Mouse (Mus musculus): Measurements from ENCODE around the gene Tle3. TPM values are rescaled to one million over a fixed set of nuclear protein-coding genes. Genes with fewer than 3 reads are reported as not detected.
A peak's percentile ranks its signal among the peaks of the same experiment; 100 is the strongest.

The Tle3 gene
- polyA plus RNA-seq (2014; fragmentation: Nextera tagmentation; extraction: Ambion mirVana), result 33.7 and 36.7 TPM in 2 replicates

DNA sequence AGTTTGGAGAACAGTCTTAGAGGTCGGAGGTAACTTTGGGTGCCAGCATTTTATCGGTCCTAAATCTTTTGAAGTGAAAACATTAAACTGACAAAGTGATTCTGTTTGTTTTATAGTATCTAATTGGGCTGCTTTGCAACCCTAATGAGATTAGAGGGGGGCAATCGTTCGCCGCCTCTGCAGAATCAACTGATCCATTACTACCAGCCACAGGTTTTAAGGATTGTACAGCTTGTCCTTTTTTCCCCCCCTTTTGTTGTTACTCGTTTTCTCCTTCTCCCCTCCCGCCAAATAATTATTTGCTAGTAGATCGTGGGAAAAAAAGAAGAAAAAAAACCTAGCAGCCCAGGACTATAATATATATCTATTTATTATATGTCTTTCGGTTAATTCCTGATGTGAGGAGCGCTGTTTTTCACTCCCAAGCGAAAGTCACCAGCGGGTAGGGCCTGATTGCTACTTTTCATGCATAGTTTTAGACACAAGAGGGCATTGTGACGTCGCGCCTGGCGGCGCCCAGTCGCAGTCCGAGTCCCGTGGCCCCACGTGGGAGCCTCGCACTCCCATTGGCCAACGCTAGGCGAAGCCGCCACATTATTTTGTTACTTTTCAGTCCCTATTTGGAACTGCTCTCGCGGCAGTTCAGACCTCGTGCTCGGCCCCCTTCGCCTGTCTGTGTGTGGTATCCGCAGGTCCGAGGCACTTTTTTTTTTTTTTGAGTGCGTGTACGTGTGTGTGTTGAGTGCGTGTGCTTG is at the start of gene Tle3:
Gene Tle3 (plus strand): TSS at position 612 of the 755 bp plus-strand sequence.
- H3K27me3 ChIP-seq (ENCODE audit: control insufficient read depth, insufficient read depth, low read length), result no peaks in the 10 kb centered on the region
- peak within 1 kb of the TSS; percentile 55 for H3K4me2 ChIP-seq (replicated peaks; ENCODE audit: low read depth, low read length)
- H3K9me3 ChIP-seq (ENCODE audit: control insufficient read depth, low read length), result no peaks in the 10 kb centered on the region
- H3K4me3 ChIP-seq (ENCODE audit: low read depth, low read length), result peak within 1 kb of the TSS; percentile 98
- ATAC-seq (ENCODE audit: low FRiP score) (peak; percentile 59), DNase-seq (ENCODE audit: low spot score) (peak; percentile 99)
- H3K27ac ChIP-seq (ENCODE audit: low read depth, low read length), result peak within 1 kb of the TSS; percentile 93
- H3K9ac ChIP-seq (ENCODE audit: low read depth, low read length), result peak within 1 kb of the TSS; percentile 100
- under 1% methylated on average over 34 of the region's 35 CpGs for WGBS
- H3K36me3 ChIP-seq (ENCODE audit: control insufficient read depth, insufficient read depth, low read length), result no peaks in the 10 kb centered on the region
- peaks cover 24% of the 10 kb centered on the region for H3K4me1 ChIP-seq (replicated peaks; ENCODE audit: control insufficient read depth, insufficient read depth, low read length)

DNA sequence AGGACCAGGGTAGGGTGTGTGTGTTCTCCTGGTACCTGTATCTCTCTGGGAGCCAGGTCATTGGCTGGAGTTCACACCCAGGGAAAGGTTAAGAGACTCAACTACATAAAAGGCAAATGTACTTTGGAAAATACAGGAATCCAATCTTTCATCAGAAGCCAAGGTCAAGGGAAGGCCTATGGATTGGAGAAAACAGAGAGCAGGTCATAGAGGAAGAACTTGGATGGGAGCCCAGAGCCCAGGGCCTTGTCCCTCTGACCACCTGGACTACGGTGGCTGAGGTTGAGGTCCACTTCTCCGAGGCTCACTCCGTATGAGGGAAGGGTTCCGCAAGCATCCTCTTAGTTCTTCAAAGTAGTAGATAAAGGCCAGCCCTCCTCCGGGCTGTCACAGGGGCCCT is 48.9 kb upstream of the Tle3 start:
- 93% methylated on average over 5 of the region's 5 CpGs for WGBS
- no peak overlapping the region for H3K4me2 ChIP-seq (replicated peaks; ENCODE audit: low read depth, low read length)
- DNase-seq (ENCODE audit: low spot score) (no peak), ATAC-seq (ENCODE audit: low FRiP score) (no peak)
- H3K4me3 ChIP-seq (ENCODE audit: low read depth, low read length), result no peak overlapping the region
- H3K27me3 ChIP-seq (ENCODE audit: control insufficient read depth, insufficient read depth, low read length), result no peaks in the 10 kb centered on the region; the same call in 1 of the 2 replicates
- H3K27ac ChIP-seq (ENCODE audit: low read depth, low read length), result no peak overlapping the region
- H3K9ac ChIP-seq (ENCODE audit: low read depth, low read length), result no peak overlapping the region
- H3K4me1 ChIP-seq (replicated peaks; ENCODE audit: control insufficient read depth, insufficient read depth, low read length), result peaks cover 16% of the 10 kb centered on the region
- no peaks in the 10 kb centered on the region for H3K9me3 ChIP-seq (ENCODE audit: control insufficient read depth, low read length)
- H3K36me3 ChIP-seq (ENCODE audit: control insufficient read depth, insufficient read depth, low read length), result no peaks in the 10 kb centered on the region

DNA sequence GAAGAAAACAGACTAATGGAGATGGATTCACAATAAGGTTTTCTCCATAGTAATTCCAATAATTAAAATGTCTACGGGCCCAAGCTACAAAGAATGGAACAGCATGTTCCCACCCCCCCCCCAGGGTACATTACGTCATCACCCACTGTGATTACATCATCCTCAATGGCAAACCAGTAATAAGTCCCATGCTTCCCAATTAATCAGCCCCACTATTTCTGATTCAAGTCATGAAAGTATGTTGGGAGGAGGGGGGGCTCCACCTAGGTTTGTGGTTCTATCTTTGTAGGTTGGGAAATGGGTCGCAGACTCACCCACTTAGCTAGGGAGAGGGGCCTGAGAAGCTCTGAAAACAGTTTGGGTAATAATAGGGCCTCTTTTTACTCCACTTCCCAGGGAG is 48.3 kb upstream of the Tle3 start:
- ATAC-seq (ENCODE audit: low FRiP score) (no peak), DNase-seq (ENCODE audit: low spot score) (no peak)
- 51% methylated on average over 3 of the region's 3 CpGs for WGBS
- H3K4me3 ChIP-seq (ENCODE audit: low read depth, low read length), result no peak overlapping the region
- no peaks in the 10 kb centered on the region for H3K9me3 ChIP-seq (ENCODE audit: control insufficient read depth, low read length)
- H3K27me3 ChIP-seq (ENCODE audit: control insufficient read depth, insufficient read depth, low read length), result no peaks in the 10 kb centered on the region; the same call in 1 of the 2 replicates
- no peak overlapping the region for H3K9ac ChIP-seq (ENCODE audit: low read depth, low read length)
- no peaks in the 10 kb centered on the region for H3K36me3 ChIP-seq (ENCODE audit: control insufficient read depth, insufficient read depth, low read length)
- 0 out of 2 replicates have a peak overlapping the region, but pooled peaks have one; percentile 3 for H3K4me2 ChIP-seq (replicated peaks; ENCODE audit: low read depth, low read length)
- peaks cover 16% of the 10 kb centered on the region for H3K4me1 ChIP-seq (replicated peaks; ENCODE audit: control insufficient read depth, insufficient read depth, low read length)
- peak overlapping the region; percentile 71 for H3K27ac ChIP-seq (ENCODE audit: low read depth, low read length)

DNA sequence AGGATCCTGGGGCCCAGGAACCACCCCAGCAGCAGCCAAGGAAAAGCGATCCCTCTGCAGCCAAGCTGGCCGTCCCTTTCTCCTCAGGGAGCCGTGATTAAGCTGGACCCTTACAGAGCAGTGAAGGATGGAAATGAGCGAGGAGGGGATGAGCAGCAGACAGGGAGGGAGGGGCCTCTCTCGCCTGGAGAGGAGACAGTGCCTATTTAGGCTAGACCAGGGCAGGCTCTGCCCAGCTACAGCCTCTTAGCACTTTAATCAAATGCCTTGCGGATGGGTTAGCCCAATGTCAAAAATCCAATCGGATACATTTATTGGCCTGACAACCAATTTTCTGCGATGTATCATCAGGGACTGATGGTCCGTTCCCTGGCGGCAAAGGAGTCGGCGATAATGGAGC is 47.8 kb upstream of the Tle3 start:
- WGBS, result 6% methylated on average over 12 of the region's 12 CpGs
- H3K9ac ChIP-seq (ENCODE audit: low read depth, low read length), result no peak overlapping the region
- ATAC-seq (ENCODE audit: low FRiP score), result peak; percentile 74; the same call in 1 of the 2 replicates
- H3K9me3 ChIP-seq (ENCODE audit: control insufficient read depth, low read length), result no peaks in the 10 kb centered on the region
- no peaks in the 10 kb centered on the region; the same call in 1 of the 2 replicates for H3K27me3 ChIP-seq (ENCODE audit: control insufficient read depth, insufficient read depth, low read length)
- H3K4me3 ChIP-seq (ENCODE audit: low read depth, low read length), result no peak overlapping the region
- peak overlapping the region; percentile 71 for H3K27ac ChIP-seq (ENCODE audit: low read depth, low read length)
- no peaks in the 10 kb centered on the region for H3K36me3 ChIP-seq (ENCODE audit: control insufficient read depth, insufficient read depth, low read length)
- H3K4me1 ChIP-seq (replicated peaks; ENCODE audit: control insufficient read depth, insufficient read depth, low read length), result peaks cover 16% of the 10 kb centered on the region
- peak; percentile 44 for DNase-seq (ENCODE audit: low spot score)
- 0 out of 2 replicates have a peak overlapping the region, but pooled peaks have one; percentile 3 for H3K4me2 ChIP-seq (replicated peaks; ENCODE audit: low read depth, low read length)

DNA sequence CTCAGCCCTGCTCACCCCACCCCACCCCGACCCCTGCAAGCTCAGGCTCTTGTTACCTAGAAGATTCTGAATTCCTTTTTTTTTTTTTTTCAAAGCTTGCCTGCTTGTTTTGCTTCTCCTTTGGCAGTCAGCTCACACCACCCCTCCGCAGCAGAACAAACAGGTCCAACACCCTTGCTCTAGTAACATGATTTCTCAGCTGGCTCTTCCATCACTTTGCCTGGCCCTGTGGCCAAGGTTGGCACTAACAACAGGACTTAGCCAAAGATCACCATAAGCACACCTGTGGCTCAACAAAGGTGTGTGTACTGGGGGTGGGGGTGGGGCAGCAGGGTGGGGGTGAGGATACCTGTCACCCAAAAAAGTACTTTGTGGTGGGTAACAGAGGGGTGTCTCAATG is 47.2 kb upstream of the Tle3 start:
- no peaks in the 10 kb centered on the region; the same call in 1 of the 2 replicates for H3K27me3 ChIP-seq (ENCODE audit: control insufficient read depth, insufficient read depth, low read length)
- no peak overlapping the region for H3K9ac ChIP-seq (ENCODE audit: low read depth, low read length)
- peaks cover 16% of the 10 kb centered on the region for H3K4me1 ChIP-seq (replicated peaks; ENCODE audit: control insufficient read depth, insufficient read depth, low read length)
- no peaks in the 10 kb centered on the region for H3K9me3 ChIP-seq (ENCODE audit: control insufficient read depth, low read length)
- no peak overlapping the region for H3K4me2 ChIP-seq (replicated peaks; ENCODE audit: low read depth, low read length)
- 23% methylated on average over 2 of the region's 2 CpGs for WGBS
- ATAC-seq (ENCODE audit: low FRiP score), result no peak
- DNase-seq (ENCODE audit: low spot score), result no peak
- no peak overlapping the region for H3K4me3 ChIP-seq (ENCODE audit: low read depth, low read length)
- peak overlapping the region; percentile 7; the same call in 1 of the 2 replicates for H3K27ac ChIP-seq (ENCODE audit: low read depth, low read length)
- no peaks in the 10 kb centered on the region for H3K36me3 ChIP-seq (ENCODE audit: control insufficient read depth, insufficient read depth, low read length)

DNA sequence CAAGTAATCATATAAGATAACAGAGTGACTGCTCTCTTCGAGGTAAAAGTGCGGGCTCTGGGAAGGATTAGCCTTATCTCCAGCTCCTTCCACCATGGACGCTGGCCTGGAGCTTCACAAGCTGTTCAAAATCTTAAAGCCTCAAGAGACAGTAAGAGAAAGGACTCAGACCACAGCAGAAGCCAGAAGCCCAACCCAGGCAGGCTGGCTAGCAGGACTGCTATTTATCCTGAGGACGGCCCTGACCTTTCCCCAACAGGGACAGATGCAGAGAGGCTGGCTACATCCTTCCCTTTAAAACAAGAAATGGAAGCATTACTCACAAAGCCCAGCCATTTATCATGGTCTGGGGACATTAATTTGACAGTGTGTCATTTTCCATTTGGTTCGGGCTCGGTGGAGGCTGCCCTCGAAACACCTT is 46.2 kb upstream of the Tle3 start:
- Histone ChIP-seq H3K4me2 (replicated peaks; ENCODE audit: low read depth, low read length) (no peak overlapping the region), H3K9ac (ENCODE audit: low read depth, low read length) (no peak overlapping the region), H3K36me3 (ENCODE audit: control insufficient read depth, insufficient read depth, low read length) (no peaks in the 10 kb centered on the region), H3K9me3 (ENCODE audit: control insufficient read depth, low read length) (no peaks in the 10 kb centered on the region), H3K4me3 (ENCODE audit: low read depth, low read length) (no peak overlapping the region), H3K27ac (ENCODE audit: low read depth, low read length) (peak overlapping the region; percentile 51), H3K4me1 (replicated peaks; ENCODE audit: control insufficient read depth, insufficient read depth, low read length) (peaks cover 16% of the 10 kb centered on the region), H3K27me3 (ENCODE audit: control insufficient read depth, insufficient read depth, low read length) (no peaks in the 10 kb centered on the region; the same call in 1 of the 2 replicates)
- DNase-seq (ENCODE audit: low spot score), result peak; percentile 40
- 30% methylated on average over 7 of the region's 7 CpGs for WGBS
- peak; percentile 53; the same call in 1 of the 2 replicates for ATAC-seq (ENCODE audit: low FRiP score)

DNA sequence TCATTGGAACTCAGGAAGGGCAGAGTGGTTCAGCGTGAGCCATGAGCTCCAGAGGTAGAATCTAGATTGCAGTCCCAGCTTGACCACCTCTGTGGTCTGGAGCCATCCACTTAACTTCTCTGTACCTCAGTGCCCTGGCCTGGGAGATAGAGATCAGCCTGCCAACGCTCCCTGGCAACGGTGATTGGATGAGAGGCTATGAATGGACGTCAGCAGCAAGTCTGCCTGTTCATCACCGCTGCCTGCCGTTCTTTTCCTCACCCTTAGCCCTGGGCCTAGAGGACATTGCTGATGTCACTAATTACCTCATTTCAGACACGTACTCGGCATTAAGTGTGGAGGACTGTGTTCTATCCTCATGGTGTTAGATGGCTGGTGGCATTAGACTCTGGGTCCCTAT is 45.2 kb upstream of the Tle3 start:
- DNase-seq (ENCODE audit: low spot score) (no peak), ATAC-seq (ENCODE audit: low FRiP score) (no peak)
- 59% methylated on average over 8 of the region's 8 CpGs for WGBS
- no peaks in the 10 kb centered on the region for H3K36me3 ChIP-seq (ENCODE audit: control insufficient read depth, insufficient read depth, low read length)
- H3K4me3 ChIP-seq (ENCODE audit: low read depth, low read length), result no peak overlapping the region
- no peaks in the 10 kb centered on the region for H3K9me3 ChIP-seq (ENCODE audit: control insufficient read depth, low read length)
- no peak overlapping the region for H3K4me2 ChIP-seq (replicated peaks; ENCODE audit: low read depth, low read length)
- no peak overlapping the region for H3K27ac ChIP-seq (ENCODE audit: low read depth, low read length)
- no peak overlapping the region for H3K9ac ChIP-seq (ENCODE audit: low read depth, low read length)
- no peaks in the 10 kb centered on the region; the same call in 1 of the 2 replicates for H3K27me3 ChIP-seq (ENCODE audit: control insufficient read depth, insufficient read depth, low read length)
- peaks cover 16% of the 10 kb centered on the region for H3K4me1 ChIP-seq (replicated peaks; ENCODE audit: control insufficient read depth, insufficient read depth, low read length)

DNA sequence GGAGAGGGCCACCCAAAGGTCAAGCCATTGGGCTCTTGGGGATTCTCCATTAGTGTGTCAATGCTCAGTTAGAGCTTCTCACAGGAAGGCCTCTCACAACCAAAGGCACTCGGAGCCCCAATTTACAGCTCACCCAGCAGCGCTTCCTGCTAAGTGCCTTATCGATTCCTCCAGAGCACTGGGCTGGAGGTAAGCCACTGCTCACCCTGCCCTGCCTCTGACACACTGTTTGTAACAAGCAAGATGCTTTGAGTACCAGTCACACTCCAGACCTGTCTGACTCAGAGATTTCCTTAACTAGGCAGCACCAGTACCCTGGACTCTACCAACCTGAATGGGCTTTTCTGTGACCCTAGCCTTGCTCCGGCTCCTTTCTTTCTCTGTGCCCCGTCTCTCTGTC is 44.0 kb upstream of the Tle3 start:
- Histone ChIP-seq H3K36me3 (ENCODE audit: control insufficient read depth, insufficient read depth, low read length) (no peaks in the 10 kb centered on the region), H3K27me3 (ENCODE audit: control insufficient read depth, insufficient read depth, low read length) (no peaks in the 10 kb centered on the region; the same call in 1 of the 2 replicates), H3K4me3 (ENCODE audit: low read depth, low read length) (no peak overlapping the region), H3K4me1 (replicated peaks; ENCODE audit: control insufficient read depth, insufficient read depth, low read length) (peaks cover 16% of the 10 kb centered on the region), H3K4me2 (replicated peaks; ENCODE audit: low read depth, low read length) (no peak overlapping the region), H3K9ac (ENCODE audit: low read depth, low read length) (no peak overlapping the region), H3K27ac (ENCODE audit: low read depth, low read length) (no peak overlapping the region), H3K9me3 (ENCODE audit: control insufficient read depth, low read length) (no peaks in the 10 kb centered on the region)
- no peak for ATAC-seq (ENCODE audit: low FRiP score)
- WGBS, result 85% methylated on average over 5 of the region's 5 CpGs
- DNase-seq (ENCODE audit: low spot score), result no peak

DNA sequence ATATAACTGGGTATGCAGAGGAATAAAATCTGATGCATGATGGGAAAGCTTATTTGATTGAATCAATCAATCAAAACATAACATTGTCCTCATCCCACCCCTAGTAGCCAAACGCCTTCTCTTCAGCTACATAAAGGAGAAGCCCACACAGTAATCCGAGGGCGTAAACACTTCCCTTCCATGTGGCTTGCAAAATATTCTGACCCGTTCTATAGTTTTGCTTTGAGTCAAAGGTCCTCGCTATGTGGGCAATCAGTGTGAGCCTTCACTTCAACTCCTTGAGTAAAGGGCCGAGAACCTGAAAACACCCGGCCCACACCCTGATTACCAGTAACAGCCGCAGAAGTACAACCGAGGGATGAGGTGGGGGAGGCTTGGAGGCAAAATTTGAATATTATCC is 41.4 kb upstream of the Tle3 start:
- peaks cover 6% of the 10 kb centered on the region for H3K4me1 ChIP-seq (replicated peaks; ENCODE audit: control insufficient read depth, insufficient read depth, low read length)
- H3K9me3 ChIP-seq (ENCODE audit: control insufficient read depth, low read length), result no peaks in the 10 kb centered on the region
- no peak overlapping the region for H3K4me3 ChIP-seq (ENCODE audit: low read depth, low read length)
- 83% methylated on average over 9 of the region's 9 CpGs for WGBS
- no peak for DNase-seq (ENCODE audit: low spot score)
- no peak overlapping the region for H3K27ac ChIP-seq (ENCODE audit: low read depth, low read length)
- ATAC-seq (ENCODE audit: low FRiP score), result no peak
- no peaks in the 10 kb centered on the region for H3K36me3 ChIP-seq (ENCODE audit: control insufficient read depth, insufficient read depth, low read length)
- no peak overlapping the region for H3K9ac ChIP-seq (ENCODE audit: low read depth, low read length)
- no peaks in the 10 kb centered on the region; the same call in 1 of the 2 replicates for H3K27me3 ChIP-seq (ENCODE audit: control insufficient read depth, insufficient read depth, low read length)
- H3K4me2 ChIP-seq (replicated peaks; ENCODE audit: low read depth, low read length), result no peak overlapping the region

All from hindbrain, embryonic 11.5 days (tissue).